Mouse (Mus musculus): ENCODE results near the gene Arhgap32. TPM values are rescaled to one million over a fixed set of nuclear protein-coding genes. Genes with fewer than 3 reads are reported as not detected.

The Arhgap32 gene
- polyA plus RNA-seq, 3 experiments from 2014 or later = 0.17 TPM; not detected in 2

DNA sequence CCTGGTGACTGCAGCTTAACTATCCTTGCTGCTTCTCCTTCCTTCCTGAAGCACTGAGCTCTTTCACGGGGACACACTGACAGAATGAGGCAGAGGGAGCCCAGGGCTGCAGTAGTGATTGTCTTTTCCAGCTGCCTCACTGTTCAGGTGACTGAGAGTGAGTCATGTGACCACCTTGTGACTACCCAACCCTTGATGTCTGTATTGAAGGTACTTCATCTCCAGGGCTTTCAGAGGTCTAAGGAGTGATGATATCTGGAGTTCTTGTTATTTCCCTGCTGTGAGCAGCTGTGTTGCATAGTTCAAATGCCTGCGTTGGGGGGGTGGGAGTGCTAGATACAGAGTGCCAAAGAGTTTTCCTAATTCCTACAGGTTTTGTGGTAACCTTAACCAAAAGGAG lies 141.9 kb downstream of the Arhgap32 start:
- ATAC-seq = no peak

DNA sequence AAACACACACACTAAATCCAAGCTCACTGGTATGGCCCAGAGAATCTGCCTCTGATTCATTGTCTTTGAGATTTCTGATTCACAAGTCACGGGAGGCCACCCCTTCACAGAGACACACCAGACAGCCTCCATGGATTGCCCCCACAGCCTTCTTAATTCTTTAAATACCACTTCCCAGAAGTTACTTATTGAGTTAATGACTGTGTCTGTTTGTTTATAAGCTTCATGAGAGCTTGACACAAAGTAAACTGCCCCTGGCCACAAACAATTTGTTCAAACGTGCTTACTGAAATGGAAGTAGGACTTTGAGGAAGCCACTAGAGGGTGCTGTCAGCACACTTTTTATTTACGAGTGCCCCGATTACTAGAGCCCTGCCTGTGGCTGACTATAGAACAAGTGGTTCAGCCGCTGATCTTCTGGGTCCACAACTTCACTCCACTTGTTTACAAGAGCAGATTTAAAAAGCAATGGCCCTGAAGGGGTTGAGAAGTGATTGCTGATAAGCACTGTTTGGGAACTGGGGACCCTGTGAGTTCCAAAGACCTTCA lies 156.0 kb downstream of the Arhgap32 start:
- ATAC-seq = no peak

DNA sequence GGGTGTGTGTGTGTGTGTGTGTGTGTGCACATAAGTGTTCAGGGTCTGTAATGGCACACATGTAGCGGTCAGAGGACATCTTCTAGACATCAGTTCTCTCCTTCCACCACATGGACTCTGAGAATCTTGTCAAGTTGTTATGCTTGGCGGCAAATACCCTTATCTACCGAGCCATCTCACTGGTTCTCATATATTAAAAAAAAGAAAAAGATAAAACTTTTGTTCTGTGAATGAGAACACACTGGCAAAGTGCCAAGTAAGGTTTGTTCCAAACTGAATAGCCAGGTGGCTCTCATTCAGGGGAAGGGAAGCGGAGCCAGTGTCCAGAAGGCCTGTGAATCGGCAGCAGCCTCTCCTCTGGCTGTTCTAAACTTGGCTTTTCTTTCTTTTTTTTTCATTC lies 162.1 kb downstream of the Arhgap32 start:
- no peak for ATAC-seq

DNA sequence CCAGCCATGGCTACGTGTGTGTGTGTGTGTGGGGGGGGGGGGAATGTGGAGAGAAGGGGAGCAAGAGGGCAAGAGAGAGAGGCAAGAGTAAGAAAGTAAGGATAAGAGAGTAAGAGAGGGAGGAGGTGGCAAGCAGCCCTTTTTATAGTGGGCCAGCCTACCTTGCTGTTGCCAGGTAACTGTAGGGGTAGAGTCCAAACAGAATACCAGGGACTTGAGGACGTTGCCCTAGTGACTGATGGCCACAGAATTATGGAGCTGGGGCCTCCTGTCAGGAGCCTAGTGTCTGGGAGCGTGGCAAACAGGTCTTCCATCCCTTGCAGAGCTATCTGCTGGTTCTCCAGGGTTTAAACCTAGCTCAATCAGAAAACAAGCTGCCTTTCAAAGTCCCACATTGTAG lies 163.9 kb downstream of the Arhgap32 start:
- ATAC-seq = no peak

DNA sequence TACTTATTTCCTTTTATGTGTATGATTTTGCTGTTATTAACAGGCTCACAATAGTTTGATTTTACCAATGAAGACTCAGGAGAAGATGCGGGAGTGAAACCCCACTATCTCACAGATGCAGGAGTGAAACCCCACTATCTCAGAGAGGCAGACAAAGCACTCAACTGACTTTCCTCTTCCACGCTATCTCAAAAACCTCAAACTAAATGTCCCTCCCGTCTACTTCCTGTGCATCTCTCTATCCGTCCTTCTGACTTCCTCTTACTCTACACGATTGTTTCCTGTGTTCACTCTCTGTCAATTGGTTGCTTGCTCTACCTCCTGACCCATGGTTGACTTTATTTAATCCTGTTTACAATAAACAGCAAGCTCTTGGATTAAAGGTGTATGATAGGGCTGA lies 164.5 kb downstream of the Arhgap32 start:
- no peak for ATAC-seq

DNA sequence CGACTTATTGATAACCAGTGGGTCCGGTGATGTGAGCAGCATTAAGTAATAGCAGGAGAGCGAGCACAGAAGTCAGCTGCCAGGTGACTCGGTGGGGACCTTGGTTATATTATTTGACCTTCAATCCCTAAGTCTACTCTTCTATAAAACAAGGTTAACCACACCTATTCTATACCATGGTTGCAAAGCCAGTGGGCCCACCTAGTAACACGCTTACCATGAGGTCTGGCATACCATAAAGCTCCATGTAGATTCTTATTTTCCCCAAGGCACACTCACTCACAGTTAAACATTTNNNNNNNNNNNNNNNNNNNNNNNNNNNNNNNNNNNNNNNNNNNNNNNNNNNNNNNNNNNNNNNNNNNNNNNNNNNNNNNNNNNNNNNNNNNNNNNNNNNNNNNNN lies 167.7 kb downstream of the Arhgap32 start:
- no peak for ATAC-seq

DNA sequence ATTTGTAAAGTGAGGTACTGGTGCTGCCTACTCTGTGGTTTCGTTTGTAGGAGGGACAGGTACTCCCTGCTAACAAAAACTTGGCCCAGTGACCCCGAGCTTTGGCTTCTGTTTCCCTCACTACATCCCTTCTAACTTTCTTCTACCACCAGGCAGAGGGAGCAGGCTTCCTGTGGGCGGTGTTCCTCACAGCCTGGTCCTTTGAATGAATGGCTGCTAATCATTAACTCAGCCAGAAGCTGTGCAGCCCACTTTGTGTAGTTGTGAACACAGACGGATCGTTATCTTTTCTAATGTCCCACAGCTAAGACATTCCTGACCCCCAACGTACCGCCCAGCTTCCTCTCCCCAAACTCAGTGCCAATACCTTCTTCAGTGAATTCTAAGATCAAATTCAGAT lies 175.7 kb downstream of the Arhgap32 start:
- no peak for ATAC-seq

DNA sequence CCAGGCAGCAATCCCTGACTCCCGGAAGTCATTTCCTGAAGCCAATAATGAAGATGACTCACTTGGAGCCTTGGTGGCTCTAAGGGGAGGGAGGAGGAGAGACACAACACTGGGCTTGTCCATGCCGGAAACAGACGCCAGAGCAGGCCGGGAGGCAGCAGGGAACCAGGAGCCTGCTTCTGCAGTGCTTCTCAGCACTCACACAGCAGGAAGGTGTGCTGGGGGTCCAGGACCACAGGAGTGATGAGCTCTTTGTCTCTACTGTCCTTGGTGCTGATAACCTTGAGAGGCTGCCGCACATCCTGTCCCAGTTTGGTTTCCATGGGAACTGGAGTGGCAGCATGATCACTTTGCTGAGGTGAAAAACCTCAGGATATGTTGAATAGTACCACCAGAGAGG lies 176.8 kb downstream of the Arhgap32 start:
- no peak for ATAC-seq

DNA sequence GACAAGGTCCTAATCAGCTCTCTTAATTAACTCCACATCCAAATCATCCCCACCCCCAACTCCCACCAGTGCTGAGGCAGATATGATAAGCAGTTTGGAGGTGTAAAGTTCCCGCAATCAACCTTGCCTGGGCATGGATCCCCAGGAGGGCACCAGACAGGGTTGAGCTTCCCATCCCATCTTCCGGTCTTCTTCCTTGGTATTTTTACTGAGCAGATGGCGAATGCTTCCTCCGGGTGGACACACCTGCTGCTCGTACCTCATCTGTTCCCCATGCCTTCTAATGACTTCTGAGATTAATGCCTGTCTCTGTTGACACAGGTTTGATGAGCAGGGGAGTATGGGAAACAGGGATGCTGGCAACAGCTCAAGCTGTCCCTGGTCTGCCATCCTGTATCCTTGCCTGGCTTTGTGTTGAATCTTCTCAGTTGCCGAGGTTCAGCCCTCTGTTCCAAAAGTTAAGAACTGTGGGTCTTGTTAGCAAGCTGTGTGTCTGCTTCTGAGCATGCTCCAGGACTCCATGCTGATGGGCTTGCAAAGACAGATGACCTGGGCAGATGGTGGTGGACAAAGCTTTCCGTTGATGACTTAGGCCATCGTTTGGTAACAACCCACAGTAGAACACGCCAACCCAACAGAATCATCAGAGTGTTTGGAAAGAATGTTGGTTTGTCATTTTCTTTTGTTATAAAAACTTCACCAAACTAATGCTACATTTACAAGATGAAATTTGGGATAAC lies 179.3 kb downstream of the Arhgap32 start:
- ATAC-seq = no peak

DNA sequence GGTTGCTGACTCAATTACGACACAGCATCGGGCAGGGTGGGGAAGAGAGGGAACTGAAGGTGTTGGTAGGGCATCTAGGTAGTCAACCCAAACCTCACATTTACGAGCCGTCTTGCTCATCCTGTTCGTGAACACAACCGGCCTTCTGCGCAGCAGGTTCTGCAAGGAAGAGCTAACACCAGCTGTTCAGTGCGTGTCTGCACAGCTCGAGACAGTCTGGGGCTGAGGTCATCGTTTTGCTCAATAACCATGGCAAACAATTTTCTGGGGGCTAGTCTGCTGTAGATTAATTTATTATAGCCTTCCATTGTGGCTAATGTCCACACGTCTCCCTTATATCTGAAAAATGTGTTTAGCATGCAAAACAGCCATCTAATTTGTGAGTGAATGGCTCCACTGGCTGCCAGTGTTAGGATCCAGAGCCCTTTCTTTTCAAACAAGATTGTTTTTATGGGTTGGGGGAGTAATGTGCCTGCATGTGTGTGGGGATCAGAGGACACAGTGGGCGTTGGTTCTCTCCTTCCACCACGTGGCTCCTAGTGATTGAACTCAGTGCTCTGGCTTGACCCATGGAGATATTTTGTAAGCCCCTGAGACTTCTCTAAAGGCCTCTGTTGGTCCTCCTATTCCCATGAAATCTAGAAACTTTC lies 186.7 kb downstream of the Arhgap32 start:
- ATAC-seq = no peak

DNA sequence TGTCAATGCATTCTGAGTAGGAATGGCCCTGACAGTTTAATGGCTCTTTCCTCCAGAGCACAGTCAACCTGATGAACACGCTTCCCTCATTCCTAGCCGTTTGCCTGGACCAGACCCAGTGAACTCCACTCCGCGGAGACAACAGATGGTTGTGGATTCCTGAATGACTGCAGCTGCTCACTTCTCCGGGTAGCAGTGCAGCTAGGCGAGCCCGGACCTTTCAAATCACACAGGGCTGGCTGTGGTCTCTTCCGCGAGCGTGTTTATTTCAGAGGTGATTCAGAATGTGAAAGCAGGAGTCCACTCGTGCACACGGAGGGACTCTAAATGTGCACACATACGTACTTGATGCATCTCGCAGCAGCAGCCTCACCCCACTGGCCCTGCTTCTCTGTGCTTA lies 195.8 kb downstream of the Arhgap32 start:
- ATAC-seq = no peak

DNA sequence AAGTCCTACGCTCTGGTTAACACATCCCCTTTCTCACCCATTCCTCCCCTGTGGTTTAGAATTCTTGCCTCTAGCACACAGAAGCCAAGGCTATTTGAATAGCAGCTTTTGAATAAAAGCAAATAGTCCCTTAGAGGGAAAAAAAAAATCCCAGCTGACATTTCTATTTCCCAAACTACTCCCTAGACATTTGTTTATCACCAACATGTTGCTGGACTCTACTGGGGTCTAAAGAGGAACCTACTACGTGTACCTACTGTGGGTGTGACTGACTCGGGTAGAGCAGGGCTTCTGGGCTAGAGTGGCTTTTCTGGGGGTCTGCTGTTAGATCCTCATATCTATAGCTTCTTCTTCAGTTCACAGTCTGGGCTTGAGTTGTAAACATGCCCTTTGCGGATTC lies 196.3 kb downstream of the Arhgap32 start:
- ATAC-seq = no peak

DNA sequence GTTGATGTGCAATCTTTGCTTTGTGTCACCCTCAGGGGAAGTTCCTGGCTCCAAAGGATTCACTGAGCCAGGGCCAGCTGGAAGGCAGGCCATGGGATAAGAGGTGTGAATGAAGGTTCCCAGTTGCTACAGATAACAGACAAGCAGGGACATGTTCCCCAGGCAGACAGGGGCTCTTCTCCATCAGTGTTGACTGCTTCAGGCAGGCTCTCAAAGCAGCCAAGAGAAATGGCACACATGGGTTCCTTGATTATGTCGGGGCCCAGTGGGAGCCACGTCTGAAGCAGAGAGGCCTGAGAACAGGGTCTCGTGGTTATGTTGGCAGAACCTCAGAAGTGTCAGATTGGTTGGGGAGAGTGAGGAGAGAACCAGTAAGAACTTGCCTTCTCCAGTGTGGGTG lies 198.1 kb downstream of the Arhgap32 start:
- no peak for ATAC-seq

DNA sequence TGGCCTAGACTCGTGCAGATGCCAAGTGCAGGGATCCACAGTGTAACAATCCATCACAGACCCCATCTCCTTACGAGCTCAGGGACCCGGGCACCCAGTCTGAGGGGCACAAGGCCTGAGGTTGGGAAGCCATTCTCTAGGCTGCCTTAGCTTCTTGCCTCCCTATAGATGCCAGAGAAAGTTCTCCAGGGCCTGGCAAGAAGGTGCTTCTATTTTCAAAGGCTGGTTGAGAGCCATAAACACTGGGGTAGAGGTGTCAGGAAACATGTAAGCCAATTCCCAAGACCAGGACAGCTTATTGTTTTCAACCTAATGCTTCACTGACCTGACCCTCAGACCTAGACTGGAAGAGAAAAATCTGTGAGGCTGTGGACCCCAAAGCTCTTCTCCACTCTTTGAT lies 200.1 kb downstream of the Arhgap32 start:
- ATAC-seq = no peak

Other genes with a start within 250 kb of the Arhgap32 start
- gene Barx2, start 202.7 kb upstream of the Arhgap32 start, polyA plus RNA-seq (2017; shearing (Covaris generic)) = not detected
- gene Kcnj5, start 228.2 kb downstream of the Arhgap32 start, polyA plus RNA-seq (2017; shearing (Covaris generic)) = not detected

Data from inflammation-experienced regulatory T-cells, adult 6 months (primary cell).